ENCODE assay signal across 11 mouse cellular contexts in genomic region chr4:95487323-95487722, GRCm38 (mm10).
DNase-seq lines count a peak whose midpoint lies in the region; ATAC-seq and TF ChIP-seq lines count a peak whose summit lies in the region.
"Had no signal": no experiment of that assay in that cellular context is flagged by ENCODE, and none has a peak within 500 bp of the region (broad histone marks: within the 10 kb centered on the region; RNA-seq: fewer than 3 reads in every experiment).

No protein-coding gene starts in this region.

- ATAC-seq in intestine, embryonic 14.5 days (replicated peaks; ENCODE audit: low FRiP score, low TSS enrichment, low read depth): no peak
- no peak for ATAC-seq in intestine, embryonic 15.5 days
- ATAC-seq in midbrain, postnatal 0 days (ENCODE audit: low FRiP score): no peak
- ATAC-seq in midbrain, embryonic 13.5 days: no peak
- ATAC-seq in intestine, embryonic 16.5 days: peak; percentile 32; the same call in 1 of the 2 replicates
- 0 out of 2 replicates have a peak, but pooled peaks have one; percentile 24 for ATAC-seq in stomach, embryonic 15.5 days (ENCODE audit: insufficient read depth, low FRiP score, low read depth)

- no peak for DNase-seq in intestine, embryonic 14.5 days (ENCODE audit: low spot score)
- peak; percentile 32 for DNase-seq in midbrain, postnatal 0 days (ENCODE audit: low spot score)
- DNase-seq in left cerebral cortex, adult 2 months (ENCODE audit: extremely low spot score in 1 of 2, low spot score in 2 of 2): no peak
- DNase-seq: kidney, adult 8-10 months; lung, postnatal 4 days had no signal

- 68% methylated on average over 7 of the region's 7 CpGs for WGBS in intestine, embryonic 14.5 days
- 63% methylated on average over 7 of the region's 7 CpGs for WGBS in intestine, embryonic 15.5 days
- 85% methylated on average over 7 of the region's 7 CpGs for WGBS in midbrain, postnatal 0 days
- WGBS in midbrain, embryonic 13.5 days: 89% methylated on average over 7 of the region's 7 CpGs
- 56% methylated on average over 7 of the region's 7 CpGs for WGBS in intestine, embryonic 16.5 days
- 63% methylated on average over 7 of the region's 7 CpGs for WGBS in stomach, embryonic 15.5 days

- H3K9ac ChIP-seq in intestine, embryonic 14.5 days (ENCODE audit: low read length): no peak overlapping the region
- H3K9ac ChIP-seq in intestine, embryonic 15.5 days: no peak overlapping the region
- no peak overlapping the region for H3K9ac ChIP-seq in midbrain, postnatal 0 days (replicated peaks; ENCODE audit: low read length, poor library complexity, severe bottlenecking)
- no peak overlapping the region for H3K9ac ChIP-seq in midbrain, embryonic 13.5 days (replicated peaks)
- H3K9ac ChIP-seq in intestine, embryonic 16.5 days (ENCODE audit: low read depth, low read length): no peak overlapping the region
- H3K9ac ChIP-seq in stomach, embryonic 15.5 days: no peak overlapping the region
- H3K9ac ChIP-seq: heart, embryonic 15.5 days had no signal

- H3K27me3 ChIP-seq in intestine, embryonic 14.5 days (replicated peaks; ENCODE audit: control insufficient read depth, insufficient read depth, low read length): no peaks in the 10 kb centered on the region
- H3K27me3 ChIP-seq in intestine, embryonic 15.5 days (replicated peaks): no peaks in the 10 kb centered on the region
- no peaks in the 10 kb centered on the region for H3K27me3 ChIP-seq in midbrain, postnatal 0 days (ENCODE audit: insufficient read depth, low read length)
- H3K27me3 ChIP-seq in midbrain, embryonic 13.5 days: no peaks in the 10 kb centered on the region
- H3K27me3 ChIP-seq in intestine, embryonic 16.5 days (replicated peaks; ENCODE audit: control insufficient read depth, insufficient read depth, low read length): no peaks in the 10 kb centered on the region
- H3K27me3 ChIP-seq in stomach, embryonic 15.5 days (replicated peaks): no peaks in the 10 kb centered on the region
- H3K27me3 ChIP-seq: heart, embryonic 15.5 days had no signal

- no peak overlapping the region for H3K4me3 ChIP-seq in intestine, embryonic 14.5 days (ENCODE audit: low read depth, low read length)
- H3K4me3 ChIP-seq in intestine, embryonic 15.5 days (replicated peaks): no peak overlapping the region
- H3K4me3 ChIP-seq in midbrain, postnatal 0 days (ENCODE audit: low read depth, low read length): no peak overlapping the region
- no peak overlapping the region for H3K4me3 ChIP-seq in midbrain, embryonic 13.5 days (replicated peaks)
- no peak overlapping the region for H3K4me3 ChIP-seq in intestine, embryonic 16.5 days (ENCODE audit: low read length)
- no peak overlapping the region for H3K4me3 ChIP-seq in stomach, embryonic 15.5 days (replicated peaks)
- H3K4me3 ChIP-seq in left cerebral cortex, adult 2 months: no peak overlapping the region
- H3K4me3 ChIP-seq: erythroblast, embryonic 14.5 days; heart, embryonic 15.5 days had no signal

- peak overlapping the region; percentile 11; the same call in 1 of the 2 replicates for H3K27ac ChIP-seq in intestine, embryonic 14.5 days (ENCODE audit: low read depth)
- no peak overlapping the region for H3K27ac ChIP-seq in intestine, embryonic 15.5 days
- no peak overlapping the region for H3K27ac ChIP-seq in midbrain, postnatal 0 days (ENCODE audit: low read depth, low read length)
- no peak overlapping the region for H3K27ac ChIP-seq in midbrain, embryonic 13.5 days
- H3K27ac ChIP-seq in intestine, embryonic 16.5 days (ENCODE audit: low read length): peak overlapping the region; percentile 72
- H3K27ac ChIP-seq in stomach, embryonic 15.5 days: peak overlapping the region; percentile 60; the same call in 1 of the 2 replicates
- no peak overlapping the region for H3K27ac ChIP-seq in left cerebral cortex, adult 2 months
- H3K27ac ChIP-seq: heart, embryonic 15.5 days had no signal

- H3K4me1 ChIP-seq in intestine, embryonic 14.5 days (replicated peaks; ENCODE audit: control insufficient read depth, insufficient read depth, low read length): peaks cover 21% of the 10 kb centered on the region
- H3K4me1 ChIP-seq in intestine, embryonic 15.5 days (replicated peaks): peaks cover 10% of the 10 kb centered on the region; the same call in 1 of the 2 replicates
- H3K4me1 ChIP-seq in midbrain, postnatal 0 days (ENCODE audit: insufficient read depth, low read length): no peaks in the 10 kb centered on the region
- no peaks in the 10 kb centered on the region for H3K4me1 ChIP-seq in midbrain, embryonic 13.5 days (replicated peaks)
- peaks cover 16% of the 10 kb centered on the region for H3K4me1 ChIP-seq in intestine, embryonic 16.5 days (ENCODE audit: control insufficient read depth, insufficient read depth, low read length)
- peaks cover 9% of the 10 kb centered on the region; the same call in 1 of the 2 replicates for H3K4me1 ChIP-seq in stomach, embryonic 15.5 days

- no peak overlapping the region for H3K4me2 ChIP-seq in intestine, embryonic 14.5 days (ENCODE audit: low read length)
- no peak overlapping the region for H3K4me2 ChIP-seq in intestine, embryonic 15.5 days (replicated peaks)
- H3K4me2 ChIP-seq in midbrain, postnatal 0 days (ENCODE audit: low read depth, low read length, poor library complexity, severe bottlenecking): no peak overlapping the region
- H3K4me2 ChIP-seq in midbrain, embryonic 13.5 days (replicated peaks): no peak overlapping the region
- H3K4me2 ChIP-seq in intestine, embryonic 16.5 days (ENCODE audit: low read depth, low read length): no peak overlapping the region
- H3K4me2 ChIP-seq in stomach, embryonic 15.5 days: no peak overlapping the region
- H3K4me2 ChIP-seq: heart, embryonic 15.5 days had no signal

- H3K36me3 ChIP-seq in intestine, embryonic 14.5 days (ENCODE audit: control insufficient read depth, insufficient read depth, low read length): no peaks in the 10 kb centered on the region
- H3K36me3 ChIP-seq in intestine, embryonic 15.5 days: no peaks in the 10 kb centered on the region
- no peaks in the 10 kb centered on the region for H3K36me3 ChIP-seq in midbrain, postnatal 0 days (ENCODE audit: insufficient read depth, low read length)
- H3K36me3 ChIP-seq in midbrain, embryonic 13.5 days: no peaks in the 10 kb centered on the region
- H3K36me3 ChIP-seq in intestine, embryonic 16.5 days (ENCODE audit: control insufficient read depth, insufficient read depth, low read length): no peaks in the 10 kb centered on the region
- no peaks in the 10 kb centered on the region for H3K36me3 ChIP-seq in stomach, embryonic 15.5 days
- H3K36me3 ChIP-seq: heart, embryonic 15.5 days had no signal

- no peaks in the 10 kb centered on the region for H3K9me3 ChIP-seq in intestine, embryonic 14.5 days (ENCODE audit: control insufficient read depth, low read length)
- no peaks in the 10 kb centered on the region for H3K9me3 ChIP-seq in intestine, embryonic 15.5 days
- no peaks in the 10 kb centered on the region for H3K9me3 ChIP-seq in midbrain, postnatal 0 days (ENCODE audit: low read length)
- no peaks in the 10 kb centered on the region for H3K9me3 ChIP-seq in midbrain, embryonic 13.5 days
- H3K9me3 ChIP-seq in intestine, embryonic 16.5 days (ENCODE audit: control insufficient read depth, low read length): no peaks in the 10 kb centered on the region
- no peaks in the 10 kb centered on the region for H3K9me3 ChIP-seq in stomach, embryonic 15.5 days
- H3K9me3 ChIP-seq: heart, embryonic 15.5 days had no signal

- intact Hi-C loops in left cerebral cortex, adult 2 months (cut with DNase I): no loop called here

- TF ChIP-seq CTCF in midbrain, postnatal 0 days (IDR thresholded peaks at IDR 0.05): no peak
- no peak for TF ChIP-seq CTCF in left cerebral cortex, adult 2 months (IDR thresholded peaks at IDR 0.05)

Comparison
In these comparisons a context has a peak if more than half of its experiments do, and no peak if none do; other contexts are left out.
1. ATAC-seq: peak in intestine, embryonic 16.5 days (single experiment) and stomach, embryonic 15.5 days (single experiment); none in intestine, embryonic 14.5 days (single experiment), intestine, embryonic 15.5 days (single experiment), midbrain, postnatal 0 days (single experiment) and midbrain, embryonic 13.5 days (single experiment).
2. H3K27ac ChIP-seq: peak in intestine, embryonic 14.5 days (single experiment), intestine, embryonic 16.5 days (single experiment) and stomach, embryonic 15.5 days (single experiment); none in intestine, embryonic 15.5 days (single experiment), midbrain, postnatal 0 days (single experiment), midbrain, embryonic 13.5 days (single experiment) and left cerebral cortex, adult 2 months (single experiment).